Mouse (Mus musculus) thymus, adult 2 months (tissue): ENCODE data around the gene Lrrc7.

Experiments
- CTCF ChIP-seq: fragments of 200-500 bp; IDR thresholded peaks from 2 replicates; pipeline ENCODE4 v1.5.1; 2012; ENCODE audit warnings: mild to moderate bottlenecking, control low read depth, low read length, moderate library complexity, borderline replicate concordance; ENCODE audit not compliant: control insufficient read depth, poor library complexity, insufficient read depth; ENCODE audit errors: extremely low read depth
- POLR2A ChIP-seq: fragments of 200-500 bp; IDR thresholded peaks from 2 replicates; pipeline ENCODE4 v1.6.1; 2012; ENCODE audit warnings: mild to moderate bottlenecking, low read length, control low read depth, moderate library complexity; ENCODE audit not compliant: control insufficient read depth, poor library complexity, insufficient read depth; ENCODE audit errors: extremely low read depth

- TF ChIP-seq CTCF (no peak), POLR2A (no peak)
These were observed 314.3 kb downstream of the Lrrc7 start for GRCm38 (mm10) chr3:158247672-158248071.
